Mouse (Mus musculus): ENCODE measurements around the gene Cmtm8.

The Cmtm8 gene

GRCm38 (mm10) chr9:114751582-114751981, 92.4 kb downstream of the Cmtm8 start:
- DNase-seq: no peak

GRCm38 (mm10) chr9:114747466-114747865, 96.5 kb downstream of the Cmtm8 start:
- DNase-seq: no peak

- DNase-seq: no peak
Measured at GRCm38 (mm10) chr9:114747012-114747411, 96.9 kb downstream of the Cmtm8 start.

- DNase-seq: no peak
Measured at GRCm38 (mm10) chr9:114745654-114746053, 98.3 kb downstream of the Cmtm8 start.

DNA sequence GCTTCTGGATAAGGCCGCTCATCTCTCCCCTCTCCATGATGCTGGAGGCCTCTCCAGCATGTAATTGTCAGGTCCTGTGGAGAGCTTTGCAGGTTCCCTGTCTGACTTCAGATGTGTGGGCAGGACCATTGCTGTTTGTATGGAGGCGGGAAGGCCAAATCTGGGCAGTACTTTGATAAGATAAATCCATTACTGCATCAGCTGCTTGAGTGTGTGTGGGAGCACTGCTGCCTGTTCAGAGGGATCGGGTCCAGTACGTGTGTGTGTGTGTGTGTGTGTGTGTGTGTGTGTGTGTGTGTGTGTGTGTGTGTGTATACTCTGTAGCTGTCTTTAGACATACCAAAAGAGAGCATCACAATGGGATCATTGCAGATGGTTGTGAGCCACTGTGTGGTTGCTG, 98.8 kb downstream of the Cmtm8 start:
- DNase-seq: no peak

- DNase-seq: no peak
Measured at GRCm38 (mm10) chr9:114742731-114743130, 101.2 kb downstream of the Cmtm8 start.

DNA sequence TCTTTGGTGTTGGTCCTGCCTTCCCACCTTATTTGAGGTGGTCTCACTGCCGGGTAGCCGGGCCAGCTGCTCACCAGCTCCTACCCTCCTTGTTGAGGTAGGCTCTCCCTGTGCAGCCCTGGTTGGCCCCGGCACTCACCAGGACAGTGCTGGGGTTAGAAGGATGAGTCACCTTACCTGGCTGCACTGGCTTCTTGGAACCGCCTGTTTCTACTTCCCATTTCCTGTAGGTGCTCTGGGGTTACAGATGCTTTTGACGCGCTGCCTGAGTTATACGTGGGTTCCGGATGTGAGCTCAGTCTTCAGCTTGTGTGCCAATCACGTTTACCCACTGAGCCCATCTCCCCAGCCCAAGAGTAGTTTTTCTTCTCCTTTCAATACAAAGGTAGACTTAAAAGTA, 103.6 kb downstream of the Cmtm8 start:
- no peak for DNase-seq

Measured in kidney, adult 11 months (tissue).